Mouse (Mus musculus) midbrain, embryonic 14.5 days (tissue): Measurements from ENCODE around the gene Gna15. TPM values are rescaled to one million over a fixed set of nuclear protein-coding genes. Genes with fewer than 3 reads are reported as not detected.
A peak's percentile ranks its signal among the peaks of the same experiment; 100 is the strongest.

ENCODE experiments used
- ATAC-seq: fragments of 200-750 bp; cut with Nextera tagmentation; 2 replicates; pipeline ENCODE4 v1.8.0; 2017; ENCODE audit warnings: moderate number of reproducible peaks, moderate library complexity; ENCODE audit not compliant: low FRiP score, low TSS enrichment
- DNase-seq: peaks from one replicate; pipeline ENCODE4 v3.0.0-alpha.2; 2015
- H3K27ac ChIP-seq: fragments of 300-500 bp; sonication (generic); replicated peaks from 2 replicates; pipeline ENCODE4 v1.5.1; 2014; ENCODE audit warnings: mild to moderate bottlenecking, low read depth, low read length, moderate library complexity
- H3K27me3 ChIP-seq: fragments of 300-500 bp; sonication (generic); 2 replicates; pipeline ENCODE4 v1.6.1; 2014; ENCODE audit warnings: low read length, control low read depth, mixed read lengths; ENCODE audit not compliant: control insufficient read depth, insufficient read depth
- H3K36me3 ChIP-seq: fragments of 300-500 bp; sonication (generic); 2 replicates; pipeline ENCODE4 v1.6.1; 2014; ENCODE audit warnings: low read length, control low read depth; ENCODE audit not compliant: control insufficient read depth, insufficient read depth
- H3K4me1 ChIP-seq: fragments of 300-500 bp; sonication (generic); 2 replicates; pipeline ENCODE4 v1.6.1; 2014; ENCODE audit warnings: mild to moderate bottlenecking, antibody characterized with exemption, low read length, control low read depth; ENCODE audit not compliant: control insufficient read depth, insufficient read depth
- H3K4me2 ChIP-seq: fragments of 300-500 bp; sonication (generic); 2 replicates; pipeline ENCODE4 v1.6.1; 2014; ENCODE audit warnings: mild to moderate bottlenecking, low read length, moderate library complexity
- H3K4me3 ChIP-seq: fragments of 300-500 bp; sonication (generic); replicated peaks from 2 replicates; pipeline ENCODE4 v1.5.1; 2014; ENCODE audit warnings: low read depth, low read length
- H3K9ac ChIP-seq: fragments of 300-500 bp; sonication (generic); replicated peaks from 2 replicates; pipeline ENCODE4 v1.6.1; 2014; ENCODE audit warnings: mild to moderate bottlenecking, low read length, moderate library complexity
- H3K9me3 ChIP-seq: fragments of 300-500 bp; sonication (generic); 2 replicates; pipeline ENCODE4 v1.6.1; 2016; ENCODE audit warnings: low read length, control low read depth, mixed read lengths; ENCODE audit not compliant: control insufficient read depth
- WGBS: fragments of 180-500 bp; shearing (Covaris S2); extraction: QIAGEN DNeasy Blood & Tissue Kit; methylation state at CpG from one replicate; pipeline ENCODE4 v1.1.7; 2014; 5-methylcytosine and 5-hydroxymethylcytosine counted together
- polyA plus RNA-seq: library from polyadenylated mRNA; unstranded; fragments of >200 nt; fragmentation: Nextera tagmentation; extraction: Ambion mirVana; gene quantifications from 2 replicates; pipeline ENCODE4 v1.2.1, GENCODE M21; 2014

Gene Gna15
- polyA plus RNA-seq, 1 experiment from 2014 or later, result 0.88 TPM

GRCm38 (mm10) chr10:81466881-81467280 is 57.1 kb downstream of the Gna15 start:
- peaks cover 69% of the 10 kb centered on the region for H3K36me3 ChIP-seq
- ATAC-seq, result no peak

GRCm38 (mm10) chr10:81466066-81466465 is 58.0 kb downstream of the Gna15 start:
- DNase-seq, result no peak
- Histone ChIP-seq H3K4me3 (no peak overlapping the region), H3K9me3 (no peaks in the 10 kb centered on the region), H3K4me1 (peaks cover 11% of the 10 kb centered on the region), H3K9ac (no peak overlapping the region), H3K27ac (no peak overlapping the region), H3K36me3 (peaks cover 71% of the 10 kb centered on the region), H3K27me3 (peaks cover 27% of the 10 kb centered on the region), H3K4me2 (no peak overlapping the region)
- 87% methylated on average over 2 of the region's 2 CpGs for WGBS
- ATAC-seq, result no peak

More at GRCm38 (mm10) chr10:81466881-81467280, 57.1 kb downstream of the Gna15 start:
- no peak overlapping the region for H3K4me2 ChIP-seq
- peaks cover 14% of the 10 kb centered on the region for H3K4me1 ChIP-seq
- no peak for DNase-seq
- no peaks in the 10 kb centered on the region for H3K9me3 ChIP-seq
- no peak overlapping the region; the same call in 1 of the 2 replicates for H3K9ac ChIP-seq
- H3K4me3 ChIP-seq, result no peak overlapping the region
- WGBS, result 69% methylated on average over 14 of the region's 14 CpGs
- H3K27me3 ChIP-seq, result peaks cover 21% of the 10 kb centered on the region
- H3K27ac ChIP-seq, result no peak overlapping the region

- Histone ChIP-seq H3K27ac (no peak overlapping the region), H3K4me2 (no peak overlapping the region), H3K36me3 (peaks cover 68% of the 10 kb centered on the region), H3K9me3 (no peaks in the 10 kb centered on the region), H3K4me3 (no peak overlapping the region), H3K9ac (no peak overlapping the region), H3K27me3 (peaks cover 35% of the 10 kb centered on the region), H3K4me1 (peaks cover 7% of the 10 kb centered on the region; the same call in 1 of the 2 replicates)
- ATAC-seq (no peak), DNase-seq (no peak)
- 4% methylated on average over 5 of the region's 5 CpGs for WGBS
Observed at GRCm38 (mm10) chr10:81465265-81465645, 58.8 kb downstream of the Gna15 start.

GRCm38 (mm10) chr10:81464405-81465264 is 59.4 kb downstream of the Gna15 start:
- Histone ChIP-seq H3K27me3 (peaks cover 37% of the 10 kb centered on the region), H3K4me1 (peaks cover 7% of the 10 kb centered on the region; the same call in 1 of the 2 replicates), H3K36me3 (peaks cover 65% of the 10 kb centered on the region)

GRCm38 (mm10) chr10:81463531-81463930 is 60.5 kb downstream of the Gna15 start:
- Histone ChIP-seq H3K27ac (no peak overlapping the region), H3K9me3 (no peaks in the 10 kb centered on the region), H3K9ac (no peak overlapping the region), H3K4me3 (no peak overlapping the region), H3K36me3 (peaks cover 58% of the 10 kb centered on the region), H3K27me3 (peaks cover 37% of the 10 kb centered on the region), H3K4me1 (peaks cover 7% of the 10 kb centered on the region; the same call in 1 of the 2 replicates), H3K4me2 (no peak overlapping the region)
- 67% methylated on average over 4 of the region's 4 CpGs for WGBS
- ATAC-seq, result no peak
- DNase-seq, result peak; percentile 9

More at GRCm38 (mm10) chr10:81464405-81465264, 59.4 kb downstream of the Gna15 start:
- Histone ChIP-seq H3K9ac (no peak overlapping the region), H3K4me3 (peak overlapping the region; percentile 28), H3K9me3 (no peaks in the 10 kb centered on the region), H3K4me2 (peak overlapping the region; percentile 48), H3K27ac (no peak overlapping the region)
- WGBS, result 4% methylated on average over 33 of the region's 33 CpGs
- peak; percentile 67 for DNase-seq
- ATAC-seq, result peak; percentile 62

- Histone ChIP-seq H3K4me2 (no peak overlapping the region), H3K4me3 (no peak overlapping the region), H3K27ac (no peak overlapping the region), H3K9me3 (no peaks in the 10 kb centered on the region), H3K27me3 (peaks cover 37% of the 10 kb centered on the region), H3K9ac (no peak overlapping the region), H3K36me3 (peaks cover 52% of the 10 kb centered on the region), H3K4me1 (peaks cover 7% of the 10 kb centered on the region; the same call in 1 of the 2 replicates)
- DNase-seq, result no peak
- ATAC-seq, result no peak
- 82% methylated on average over 7 of the region's 7 CpGs for WGBS
Observed at GRCm38 (mm10) chr10:81462917-81463316, 61.1 kb downstream of the Gna15 start.

GRCm38 (mm10) chr10:81462415-81462804 is 61.6 kb downstream of the Gna15 start:
- DNase-seq (no peak), ATAC-seq (no peak)
- Histone ChIP-seq H3K4me1 (peaks cover 7% of the 10 kb centered on the region; the same call in 1 of the 2 replicates), H3K9ac (no peak overlapping the region), H3K27ac (no peak overlapping the region), H3K4me3 (no peak overlapping the region), H3K36me3 (peaks cover 47% of the 10 kb centered on the region), H3K9me3 (no peaks in the 10 kb centered on the region), H3K4me2 (no peak overlapping the region), H3K27me3 (peaks cover 37% of the 10 kb centered on the region)
- WGBS, result 49% methylated on average over 7 of the region's 7 CpGs

- ATAC-seq (no peak), DNase-seq (no peak)
- WGBS, result 14% methylated on average over 16 of the region's 16 CpGs
Observed at GRCm38 (mm10) chr10:81461673-81462414, 62.2 kb downstream of the Gna15 start.

More at GRCm38 (mm10) chr10:81461673-81462414, 62.2 kb downstream of the Gna15 start:
- H3K4me3 ChIP-seq, result no peak overlapping the region
- H3K27me3 ChIP-seq, result peaks cover 37% of the 10 kb centered on the region
- H3K9me3 ChIP-seq, result no peaks in the 10 kb centered on the region
- peaks cover 7% of the 10 kb centered on the region; the same call in 1 of the 2 replicates for H3K4me1 ChIP-seq
- peaks cover 41% of the 10 kb centered on the region for H3K36me3 ChIP-seq
- no peak overlapping the region for H3K4me2 ChIP-seq
- H3K27ac ChIP-seq, result no peak overlapping the region
- H3K9ac ChIP-seq, result no peak overlapping the region
